Mouse (Mus musculus): Measurements from ENCODE around the gene Stx12. TPM values are rescaled to one million over a fixed set of nuclear protein-coding genes. Genes with fewer than 3 reads are reported as not detected.
A peak's percentile ranks its signal among the peaks of the same experiment; 100 is the strongest.

Gene Stx12
- polyA plus RNA-seq, 3 experiments from 2014 or later: 35.7 to 37.2 (median 36.6) TPM

GRCm38 (mm10) chr4:132863012-132863411, 21.3 kb downstream of the Stx12 start:
- no peak for ATAC-seq

DNA sequence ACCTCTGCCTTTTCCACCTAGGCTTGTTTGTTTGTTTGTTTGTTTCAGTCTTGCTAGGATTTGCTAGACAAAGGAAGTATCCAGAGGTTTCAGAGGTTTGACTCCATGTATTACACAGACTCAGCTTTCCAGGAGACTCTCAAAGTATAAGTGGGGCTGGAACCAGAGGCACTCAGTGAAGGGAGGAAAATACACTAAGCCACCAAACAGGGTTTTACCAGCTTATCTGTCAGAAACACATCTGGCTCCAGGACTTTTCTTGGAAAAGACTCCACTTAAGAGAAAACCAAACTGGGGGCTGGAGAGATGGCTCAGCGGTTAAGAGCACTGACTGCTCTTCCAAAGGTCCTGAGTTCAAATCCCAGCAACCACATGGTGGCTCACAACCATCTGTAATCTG, 23.4 kb downstream of the Stx12 start:
- no peak for ATAC-seq

GRCm38 (mm10) chr4:132843705-132844071, 40.6 kb downstream of the Stx12 start:
- no peak for ATAC-seq

DNA sequence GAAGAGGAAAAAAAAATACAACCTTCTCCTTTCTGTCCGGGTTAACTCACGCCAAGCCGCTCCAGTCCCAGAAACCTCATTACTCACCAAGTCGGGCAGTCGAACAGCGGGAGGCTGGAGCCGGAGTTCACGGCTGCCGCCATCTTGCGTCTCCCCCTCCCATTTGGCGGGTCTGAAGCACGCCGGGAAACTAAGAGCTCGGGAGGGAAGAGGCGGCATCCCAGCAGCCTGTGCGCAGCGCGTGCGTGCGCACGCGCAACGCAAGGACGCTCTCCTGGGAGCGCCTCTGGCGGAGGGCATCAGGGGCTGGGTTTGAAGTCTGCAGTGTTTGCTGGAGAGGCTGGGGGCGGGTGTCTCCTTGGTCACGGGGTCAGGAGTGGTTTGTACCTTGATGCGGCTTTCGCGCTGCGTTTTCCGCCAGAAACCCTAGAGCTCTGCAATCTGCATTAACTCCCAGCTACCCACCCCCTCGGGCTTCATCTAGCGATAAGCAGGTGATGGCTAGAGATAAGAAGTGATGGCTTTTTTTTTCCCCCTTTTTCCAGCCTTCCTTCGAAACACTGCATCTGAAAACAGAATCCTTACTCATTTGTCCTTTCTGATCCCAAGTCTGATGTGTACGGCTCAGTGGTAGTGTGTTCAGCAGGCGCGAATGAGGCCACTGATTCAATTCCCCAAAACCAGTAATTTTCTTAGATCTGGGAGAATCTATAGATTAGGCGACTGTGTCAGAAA, 41.2 kb downstream of the Stx12 start, which contains the start of gene Ppp1r8:
Gene Ppp1r8 (minus strand): TSS at position 200 of the 735 bp plus-strand sequence.
- ATAC-seq: peak; percentile 98

DNA sequence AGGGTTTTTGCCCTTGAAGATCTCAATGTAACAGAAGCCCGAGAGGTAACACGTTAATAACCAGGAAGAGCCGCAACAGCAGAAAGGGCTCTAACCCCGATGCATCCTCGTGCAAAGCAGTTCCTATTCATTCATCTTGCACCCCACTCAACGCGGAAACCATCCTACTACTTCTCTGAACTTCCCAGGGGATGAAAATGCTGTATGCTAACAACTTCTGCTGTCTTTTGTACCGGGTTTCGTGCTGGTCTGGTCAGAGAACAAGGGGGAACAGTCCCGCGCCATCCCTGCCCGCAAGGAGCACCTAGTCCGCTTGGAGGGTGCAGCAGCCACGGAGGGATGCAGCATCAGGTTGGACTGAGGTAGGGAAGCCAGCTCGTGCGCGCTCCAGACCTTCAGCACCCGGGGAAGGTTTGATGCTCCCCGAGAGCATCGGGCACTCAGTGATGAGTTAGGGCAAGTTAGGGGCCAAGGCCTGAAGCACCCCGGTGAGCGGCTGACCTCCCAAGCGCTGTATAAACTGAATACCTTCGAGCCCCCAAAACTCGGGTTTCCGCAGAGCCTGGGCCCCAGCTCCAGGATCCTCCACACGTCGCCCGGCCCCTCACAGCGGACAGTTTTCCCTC, 41.9 kb downstream of the Stx12 start:
- no peak for ATAC-seq

GRCm38 (mm10) chr4:132841493-132841892, 42.8 kb downstream of the Stx12 start:
- no peak for ATAC-seq

- peak; percentile 65 for ATAC-seq
Measured at GRCm38 (mm10) chr4:132823614-132824366, 60.5 kb downstream of the Stx12 start.

GRCm38 (mm10) chr4:132818442-132818841, 65.9 kb downstream of the Stx12 start:
- no peak for ATAC-seq

DNA sequence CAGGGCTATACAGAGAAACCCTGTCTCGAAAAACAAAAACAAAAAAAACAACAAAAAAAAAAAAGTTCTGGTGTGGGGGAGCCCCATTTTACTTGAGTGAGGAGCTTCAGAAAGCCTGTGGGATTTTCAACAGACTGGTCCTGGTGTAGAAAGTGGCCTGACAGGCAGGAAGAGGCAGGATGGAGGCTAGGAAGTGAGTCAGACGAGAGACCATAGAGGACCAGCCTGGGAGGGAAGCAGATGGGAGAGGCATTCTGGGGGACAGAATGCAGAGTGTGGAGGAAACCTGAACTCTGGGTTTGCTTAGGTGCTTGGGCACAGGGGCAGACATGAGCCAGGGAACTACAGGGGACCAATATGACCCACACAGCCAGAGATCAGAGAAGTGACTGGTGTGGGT, 67.5 kb downstream of the Stx12 start:
- no peak for ATAC-seq

GRCm38 (mm10) chr4:132816404-132816803, 67.9 kb downstream of the Stx12 start:
- ATAC-seq: no peak

DNA sequence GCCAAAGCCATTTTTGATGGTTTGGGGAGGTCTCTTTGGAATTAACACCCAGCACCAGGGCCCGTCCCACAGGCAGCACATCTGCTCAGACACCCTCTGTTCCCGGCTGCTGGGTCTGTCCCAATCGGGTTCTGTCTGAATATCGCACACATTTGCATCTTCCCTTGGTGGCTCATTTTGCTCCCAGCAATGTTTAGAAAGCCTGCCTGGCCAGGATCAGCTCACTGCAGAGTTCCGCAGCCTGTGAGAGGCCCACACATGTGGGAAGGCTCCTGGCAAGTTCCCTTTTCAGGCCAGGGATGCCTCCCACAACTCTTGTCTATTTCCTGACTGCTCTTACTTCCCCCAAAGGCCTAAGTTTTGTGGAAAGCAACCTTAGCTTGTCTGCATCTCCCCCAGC, 74.7 kb downstream of the Stx12 start:
- ATAC-seq: no peak

DNA sequence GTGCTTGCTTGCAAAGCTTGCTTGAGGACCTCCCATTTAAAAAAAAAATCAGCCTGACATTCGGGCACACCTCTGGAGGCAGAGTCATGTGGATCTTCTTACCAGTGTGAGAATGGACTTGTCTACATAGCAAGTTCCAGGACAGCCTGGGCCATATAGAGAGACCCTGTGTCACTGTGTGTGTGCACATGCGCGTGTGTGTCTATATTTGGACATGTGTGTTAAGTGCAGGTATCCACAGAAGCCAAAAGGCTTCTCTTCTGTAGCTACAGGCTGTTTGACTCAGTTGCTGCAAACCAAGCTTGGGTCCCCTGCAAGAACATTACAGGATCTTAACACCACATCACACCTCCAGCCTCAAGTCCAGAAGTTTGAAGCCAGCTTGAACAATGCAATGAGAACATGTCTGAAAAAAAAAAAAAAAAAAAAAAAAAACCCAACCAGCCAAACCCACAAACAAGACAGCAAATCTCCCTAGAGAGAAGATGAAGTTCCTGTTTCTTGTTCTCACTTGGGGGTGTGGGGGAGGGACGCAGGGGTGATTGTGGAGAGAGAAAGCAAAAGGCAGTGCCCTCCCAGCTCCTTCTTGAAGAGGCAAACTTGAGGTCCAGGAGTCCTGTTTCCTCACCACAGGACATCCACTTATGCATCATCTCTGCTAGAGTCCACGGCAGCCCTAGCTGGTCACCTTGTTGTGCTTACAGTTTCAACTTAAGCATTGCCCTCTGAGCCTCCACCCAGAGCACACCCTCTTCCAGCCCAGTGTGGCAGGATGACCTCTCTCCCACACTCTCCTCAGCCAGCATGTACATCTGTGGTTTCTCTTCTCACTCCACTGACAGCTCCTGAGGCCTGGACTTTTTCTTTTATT, 76.3 kb downstream of the Stx12 start:
- ATAC-seq: no peak

DNA sequence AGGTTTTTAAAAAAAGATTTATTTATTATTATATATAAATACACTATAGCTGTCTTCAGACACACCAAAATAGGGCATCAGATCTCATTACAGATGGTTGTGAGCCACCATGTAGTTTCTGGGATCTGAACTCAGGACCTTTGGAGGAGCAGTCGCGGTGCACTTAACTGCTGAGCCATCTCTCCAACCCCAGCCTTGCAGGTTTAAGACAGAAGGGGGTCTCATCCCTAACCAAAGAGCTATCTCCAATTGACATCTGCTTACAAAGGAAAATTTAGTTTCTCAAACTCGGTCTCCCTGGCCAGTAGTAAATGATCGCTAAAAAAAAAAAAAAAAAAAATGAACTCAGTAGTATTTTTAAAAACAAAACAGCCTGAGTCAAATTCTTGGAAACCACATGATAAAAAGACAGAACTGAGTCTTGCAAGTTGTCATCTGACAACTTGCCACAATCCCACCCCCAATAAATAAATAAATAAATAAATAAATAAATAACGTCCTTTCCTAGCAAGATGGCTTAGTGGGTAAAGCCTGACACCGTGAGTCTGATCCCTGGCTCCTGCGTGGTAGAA, 77.6 kb downstream of the Stx12 start:
- ATAC-seq: no peak

- ATAC-seq: no peak
Measured at GRCm38 (mm10) chr4:132805599-132806197, 78.6 kb downstream of the Stx12 start.

GRCm38 (mm10) chr4:132805146-132805545, 79.2 kb downstream of the Stx12 start:
- ATAC-seq: no peak

- no peak for ATAC-seq
Measured at GRCm38 (mm10) chr4:132804331-132804730, 80.0 kb downstream of the Stx12 start.

GRCm38 (mm10) chr4:132803876-132804275, 80.4 kb downstream of the Stx12 start:
- ATAC-seq: no peak
